Comparison of ENCODE assay signal across 8 mouse cellular contexts in genomic region chr8:108707576-108708281, GRCm38 (mm10).
DNase-seq lines count a peak whose midpoint lies in the region; ATAC-seq and TF ChIP-seq lines count a peak whose summit lies in the region.

No protein-coding gene starts in this region.

- H3K4me1 ChIP-seq in hindbrain, embryonic 12.5 days: peaks cover 66% of the 10 kb centered on the region
- H3K4me1 ChIP-seq in midbrain, embryonic 11.5 days (ENCODE audit: control insufficient read depth, insufficient read depth, low read length): peaks cover 72% of the 10 kb centered on the region

- 25% methylated on average over 5 of the region's 5 CpGs for WGBS in hindbrain, embryonic 12.5 days
- WGBS in midbrain, embryonic 11.5 days: 31% methylated on average over 5 of the region's 5 CpGs

- peak overlapping the region; percentile 100 for H3K9ac ChIP-seq in hindbrain, embryonic 12.5 days
- H3K9ac ChIP-seq in midbrain, embryonic 11.5 days (ENCODE audit: low read length): peak overlapping the region; percentile 56

- ATAC-seq in hindbrain, embryonic 12.5 days (ENCODE audit: low FRiP score): no peak
- no peak for ATAC-seq in midbrain, embryonic 11.5 days (ENCODE audit: low FRiP score)

- H3K27me3 ChIP-seq in hindbrain, embryonic 12.5 days: no peaks in the 10 kb centered on the region
- H3K27me3 ChIP-seq in midbrain, embryonic 11.5 days (ENCODE audit: control insufficient read depth, insufficient read depth, low read length): no peaks in the 10 kb centered on the region

- TF ChIP-seq POLR2A in brain, embryonic 14.5 days (IDR thresholded peaks at IDR 0.05; ENCODE audit: borderline replicate concordance, extremely low read depth, insufficient read depth, insufficient read length, poor library complexity, severe bottlenecking): no peak

- no peak for TF ChIP-seq CTCF in brain, embryonic 14.5 days (IDR thresholded peaks at IDR 0.05; ENCODE audit: borderline replicate concordance, extremely low read depth, insufficient read depth, insufficient read length)

- no peaks in the 10 kb centered on the region for H3K9me3 ChIP-seq in hindbrain, embryonic 12.5 days (replicated peaks)
- no peaks in the 10 kb centered on the region for H3K9me3 ChIP-seq in midbrain, embryonic 11.5 days (ENCODE audit: control insufficient read depth, low read length)

- peak overlapping the region; percentile 99 for H3K4me3 ChIP-seq in hindbrain, embryonic 12.5 days
- H3K4me3 ChIP-seq in midbrain, embryonic 11.5 days (ENCODE audit: low read depth, low read length): peak overlapping the region; percentile 18; the same call in 1 of the 2 replicates

- no peaks in the 10 kb centered on the region for H3K36me3 ChIP-seq in hindbrain, embryonic 12.5 days
- H3K36me3 ChIP-seq in midbrain, embryonic 11.5 days (ENCODE audit: control insufficient read depth, insufficient read depth, low read length): no peaks in the 10 kb centered on the region

- peak overlapping the region; percentile 96 for H3K4me2 ChIP-seq in hindbrain, embryonic 12.5 days (replicated peaks)
- H3K4me2 ChIP-seq in midbrain, embryonic 11.5 days: peak overlapping the region; percentile 52

- H3K27ac ChIP-seq in hindbrain, embryonic 12.5 days: peak overlapping the region; percentile 100
- H3K27ac ChIP-seq in midbrain, embryonic 11.5 days (ENCODE audit: low read depth, low read length): no peak overlapping the region; the same call in 1 of the 2 replicates

- peak; percentile 29 for DNase-seq in embryo, embryonic 10.5 days (ENCODE audit: low spot score)
- DNase-seq in embryo, embryonic 10 days (ENCODE audit: low spot score): no peak
- peak; percentile 56 for DNase-seq in brain, embryonic 14.5 days (ENCODE audit: low read depth)
- DNase-seq in midbrain, embryonic 11.5 days (ENCODE audit: low spot score, missing footprints): no peak
- DNase-seq in natural killer cell, adult 2 months (ENCODE audit: low spot score in 2 of 2): no peak
- no peak for DNase-seq in frontal cortex, postnatal 25 days (ENCODE audit: low spot score in 2 of 2)
- DNase-seq in retina, postnatal 1 day: no peak

Comparison
In these comparisons a context has a peak if more than half of its experiments do, and no peak if none do; other contexts are left out.
1. DNase-seq: peak in embryo, embryonic 10.5 days (single experiment) and brain, embryonic 14.5 days (single experiment); none in embryo, embryonic 10 days (single experiment), midbrain, embryonic 11.5 days (single experiment), natural killer cell, adult 2 months (0 of 2), frontal cortex, postnatal 25 days (0 of 2) and retina, postnatal 1 day (single experiment).